Mouse (Mus musculus) A20 (cell line): ENCODE data around the gene Rimkla.

ENCODE experiments used
- DNase-seq: peaks from one replicate; pipeline ENCODE4 v3.0.0-alpha.2; 2011; ENCODE audit warnings: low read depth, low spot score

The Rimkla gene

GRCm38 (mm10) chr4:119467720-119468380, 24.6 kb downstream of the Rimkla start:
- no peak for DNase-seq

GRCm38 (mm10) chr4:119465841-119466240, 26.6 kb downstream of the Rimkla start:
- DNase-seq, result no peak

GRCm38 (mm10) chr4:119463756-119464419, 28.5 kb downstream of the Rimkla start:
- DNase-seq, result peak; percentile 90

- no peak for DNase-seq
These were observed 29.3 kb downstream of the Rimkla start for GRCm38 (mm10) chr4:119462858-119463755.

GRCm38 (mm10) chr4:119462457-119462856, 30.0 kb downstream of the Rimkla start:
- no peak for DNase-seq

- DNase-seq, result no peak
These were observed 31.7 kb downstream of the Rimkla start for GRCm38 (mm10) chr4:119460728-119461141.

- peak; percentile 58 for DNase-seq
These were observed 32.1 kb downstream of the Rimkla start for GRCm38 (mm10) chr4:119460296-119460695.

- DNase-seq, result no peak
These were observed 38.9 kb downstream of the Rimkla start for GRCm38 (mm10) chr4:119453533-119453932.

GRCm38 (mm10) chr4:119453128-119453527, 39.3 kb downstream of the Rimkla start:
- DNase-seq, result no peak

GRCm38 (mm10) chr4:119450436-119450835, 42.0 kb downstream of the Rimkla start:
- no peak for DNase-seq

- no peak for DNase-seq
These were observed 44.6 kb downstream of the Rimkla start for GRCm38 (mm10) chr4:119447786-119448185.

- DNase-seq, result no peak
These were observed 45.2 kb downstream of the Rimkla start for GRCm38 (mm10) chr4:119447261-119447660.

- DNase-seq, result no peak
These were observed 49.9 kb downstream of the Rimkla start for GRCm38 (mm10) chr4:119442539-119442938.

GRCm38 (mm10) chr4:119441836-119442235, 50.6 kb downstream of the Rimkla start:
- peak; percentile 80 for DNase-seq

- DNase-seq, result no peak
These were observed 54.5 kb downstream of the Rimkla start for GRCm38 (mm10) chr4:119437936-119438335.

- DNase-seq, result peak; percentile 80
These were observed 61.8 kb downstream of the Rimkla start for GRCm38 (mm10) chr4:119430678-119431077.

GRCm38 (mm10) chr4:119427680-119428079, 64.7 kb downstream of the Rimkla start:
- no peak for DNase-seq

GRCm38 (mm10) chr4:119425601-119426000, 66.8 kb downstream of the Rimkla start:
- DNase-seq, result no peak

GRCm38 (mm10) chr4:119425077-119425476, 67.4 kb downstream of the Rimkla start:
- no peak for DNase-seq

- peak; percentile 96 for DNase-seq
These were observed 70.0 kb downstream of the Rimkla start, which contains the start of the genes Ppcs and Zmynd12 for GRCm38 (mm10) chr4:119422294-119422964. Ppcs (minus strand) TSS chr4:119422420. Zmynd12 (plus strand) TSS chr4:119422814.

GRCm38 (mm10) chr4:119421921-119422293, 70.5 kb downstream of the Rimkla start:
- DNase-seq, result no peak

- peak; percentile 17 for DNase-seq
These were observed 71.2 kb downstream of the Rimkla start for GRCm38 (mm10) chr4:119421191-119421590.
